Mouse (Mus musculus) frontal cortex, postnatal 10 days (tissue): Measurements from ENCODE around the gene Gm21987.

Experiments
- DNase-seq, 2 experiments: peaks; one replicate each; pipeline ENCODE4 v3.0.0; 2022; ENCODE audit warnings: low spot score in 2 of 2, mixed read lengths in 1 of 2

Gene Gm21987

DNA sequence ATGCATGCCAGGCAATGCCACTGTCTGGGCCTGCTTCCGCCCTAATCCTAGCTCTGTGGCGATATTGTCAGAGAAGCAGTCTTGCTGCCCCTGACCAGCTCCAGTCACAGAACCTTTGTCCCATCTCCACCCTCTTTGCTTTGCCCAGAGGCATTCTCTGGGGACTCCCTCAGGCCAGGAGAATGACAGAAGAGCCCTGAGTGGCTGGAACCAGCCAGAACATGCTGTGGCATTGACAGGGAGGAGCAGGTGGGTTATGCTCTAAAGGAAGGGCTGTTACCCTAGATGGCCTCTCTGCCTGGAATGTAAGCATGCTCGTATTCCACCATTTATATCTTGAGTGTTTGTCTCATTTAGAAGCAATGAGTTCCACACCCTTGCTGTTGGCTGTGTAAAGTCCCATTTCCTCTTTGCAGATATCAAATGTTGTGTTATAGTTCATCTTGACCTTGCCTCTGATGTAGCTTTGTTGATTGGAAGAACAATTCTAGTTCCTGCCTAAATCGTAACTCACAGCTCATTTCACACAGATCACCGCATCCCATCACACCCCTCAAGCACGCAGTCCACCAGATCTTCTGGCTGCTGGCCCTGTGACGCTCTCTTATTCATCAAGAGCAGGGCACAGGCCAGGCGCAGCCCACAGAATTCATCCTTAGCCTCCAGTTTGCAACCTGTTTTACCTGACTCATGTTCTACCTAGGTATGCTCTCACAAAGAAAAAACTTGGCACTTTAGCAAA is 24.0 kb downstream of the Gm21987 start:
- DNase-seq = no peak

- DNase-seq = no peak
These were observed 25.0 kb downstream of the Gm21987 start for GRCm38 (mm10) chr16:38371705-38372296.

DNA sequence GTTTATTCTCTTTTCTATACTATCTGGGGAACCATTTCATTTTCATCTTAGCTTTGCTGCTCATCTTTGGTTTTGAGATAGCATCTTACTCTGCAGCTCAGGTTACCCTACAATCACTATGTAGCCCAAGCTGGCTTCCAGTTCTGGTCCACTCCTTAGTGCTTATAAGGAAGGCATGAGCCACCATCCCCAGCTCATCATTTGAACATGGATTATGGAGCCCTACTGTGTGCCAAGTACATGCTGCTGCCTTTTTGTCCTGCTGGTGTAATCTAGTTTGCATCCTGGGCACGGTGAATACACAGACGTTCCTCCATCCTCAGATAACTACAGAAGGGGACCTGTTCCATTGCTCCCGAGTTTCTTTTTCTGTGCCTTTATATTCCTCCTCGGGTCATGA is 26.0 kb downstream of the Gm21987 start:
- DNase-seq = no peak

GRCm38 (mm10) chr16:38373439-38373838 is 26.6 kb downstream of the Gm21987 start:
- no peak for DNase-seq

- no peak for DNase-seq
These were observed 27.1 kb downstream of the Gm21987 start for GRCm38 (mm10) chr16:38373941-38374340.

DNA sequence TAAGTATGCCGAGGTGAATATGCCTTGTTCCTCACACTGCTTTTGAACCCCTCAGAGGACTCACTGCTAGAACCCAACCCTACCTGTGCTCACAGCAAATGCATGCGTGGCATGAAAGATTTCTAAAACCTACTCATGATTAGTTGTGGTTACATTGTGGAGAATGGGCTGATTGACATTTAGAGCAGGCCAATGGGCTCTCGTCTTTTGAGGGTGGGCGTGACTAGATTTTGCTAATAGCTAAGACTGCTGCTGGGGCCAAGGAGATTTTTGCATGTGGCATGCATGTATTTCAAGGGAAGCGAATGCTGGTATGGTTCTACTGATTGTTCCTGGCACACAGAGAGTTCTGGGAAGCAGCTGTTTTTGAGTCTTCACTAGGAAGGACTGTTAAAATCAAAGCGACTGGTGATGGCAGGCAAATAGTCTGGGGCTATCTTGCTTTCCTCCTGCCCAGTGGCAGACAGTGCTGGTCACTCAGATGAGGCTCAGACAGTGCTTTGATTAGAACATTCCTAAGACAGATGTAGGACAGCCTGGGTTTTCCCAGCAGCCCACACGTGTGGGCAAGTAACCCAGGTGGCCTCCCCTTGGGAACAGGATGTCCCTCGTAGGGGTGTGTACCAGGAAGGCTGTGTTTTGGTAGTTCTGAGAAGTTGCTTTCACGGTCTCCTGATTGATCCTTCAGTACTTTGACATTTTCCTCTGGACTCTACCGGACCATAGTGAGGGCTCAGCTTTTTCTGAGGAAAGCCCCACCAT is 27.7 kb downstream of the Gm21987 start:
- no peak for DNase-seq

DNA sequence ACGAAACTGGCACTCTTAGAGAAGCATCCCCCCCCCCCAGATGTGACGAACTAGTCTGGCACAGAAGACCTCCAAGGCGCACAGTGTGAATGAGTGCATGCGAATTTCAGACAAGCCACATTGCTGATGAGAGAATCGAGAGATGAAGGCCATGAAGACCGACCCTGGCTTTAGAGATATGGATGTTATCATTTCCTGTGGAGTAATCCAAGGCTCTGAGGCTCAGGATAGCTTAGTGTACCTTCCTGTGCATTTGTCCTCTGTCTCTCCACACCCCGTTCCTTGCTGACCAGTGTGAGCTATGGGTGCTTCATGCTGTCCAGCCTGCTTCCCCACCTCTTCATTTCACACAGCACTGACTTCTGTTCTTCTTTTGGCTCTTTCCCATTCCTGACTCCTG is 28.3 kb downstream of the Gm21987 start:
- DNase-seq = no peak

DNA sequence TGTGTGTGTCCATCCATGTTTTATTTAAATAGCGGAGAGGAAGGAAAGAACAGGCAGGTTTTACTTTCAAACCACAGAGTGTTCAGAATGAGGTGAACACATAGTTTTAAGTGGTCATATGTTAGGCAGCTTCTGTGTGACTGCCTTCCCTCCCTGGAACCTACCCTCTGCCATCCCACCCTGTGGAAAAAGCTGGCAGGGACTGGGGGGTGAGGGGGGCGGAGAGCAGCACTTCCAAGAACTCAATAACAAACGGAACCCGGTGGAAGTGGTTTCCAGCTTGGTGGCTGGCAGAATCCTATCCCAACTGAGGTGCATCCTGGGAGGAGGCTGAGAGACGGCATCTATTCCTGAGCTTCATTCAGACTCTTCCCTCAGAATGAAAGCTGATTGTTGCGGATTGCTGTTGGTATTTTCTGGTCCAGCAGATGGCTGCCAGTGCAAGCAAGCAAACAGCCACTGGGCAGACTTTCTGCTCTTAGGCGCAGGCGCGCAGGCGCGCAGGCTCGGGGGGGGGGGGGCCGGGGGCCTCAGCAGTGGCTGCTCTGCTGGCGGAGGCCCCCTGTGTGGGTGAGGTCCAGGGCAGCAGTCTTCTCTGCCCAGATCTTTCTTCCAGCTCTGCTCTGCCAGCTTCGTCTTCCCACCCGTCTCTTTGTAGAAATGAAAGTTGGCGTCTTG is 29.5 kb downstream of the Gm21987 start:
- peak; percentile 28 to 48 for DNase-seq

- DNase-seq = no peak
These were observed 30.0 kb downstream of the Gm21987 start for GRCm38 (mm10) chr16:38376841-38377249.

GRCm38 (mm10) chr16:38377546-38377945 is 30.7 kb downstream of the Gm21987 start:
- DNase-seq = no peak

DNA sequence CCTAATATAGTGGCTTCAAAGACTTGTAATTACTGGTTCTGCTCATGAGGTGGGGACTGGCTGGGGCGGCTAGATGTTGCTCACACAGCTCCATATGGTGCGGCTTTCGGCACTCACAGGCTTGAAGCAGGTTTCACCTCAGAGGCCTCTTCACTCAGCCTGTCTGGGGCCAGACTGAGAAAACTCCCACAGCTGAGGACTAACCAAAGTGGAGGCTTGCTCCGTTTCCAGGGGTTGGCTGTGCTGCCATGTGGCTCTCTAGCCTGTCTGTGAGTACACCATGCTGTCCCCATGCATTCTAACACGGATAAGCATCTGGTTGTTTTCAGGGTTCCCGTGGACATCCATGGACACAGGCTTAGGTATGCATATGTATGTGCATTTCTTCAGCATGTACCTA is 31.8 kb downstream of the Gm21987 start:
- no peak for DNase-seq

DNA sequence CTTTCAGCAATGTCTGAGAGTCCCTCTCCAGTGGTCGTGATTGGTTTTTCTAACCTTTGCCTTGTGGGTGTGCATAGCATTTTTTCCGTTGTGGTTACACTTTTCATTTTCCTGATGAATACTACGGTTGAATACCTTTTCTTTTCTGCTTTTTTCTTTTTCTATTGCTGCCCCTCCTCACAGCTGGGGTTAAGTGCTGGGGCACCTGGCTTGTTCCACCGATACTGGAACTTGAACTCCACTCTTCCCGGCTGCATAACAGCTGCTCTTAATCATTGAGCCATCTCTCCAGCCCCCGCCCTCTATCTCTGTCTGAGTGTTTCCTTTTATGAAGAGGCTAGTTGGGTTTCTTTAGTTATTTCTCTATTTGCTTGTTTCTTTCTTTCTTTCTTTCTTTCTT is 32.2 kb downstream of the Gm21987 start:
- no peak for DNase-seq

DNA sequence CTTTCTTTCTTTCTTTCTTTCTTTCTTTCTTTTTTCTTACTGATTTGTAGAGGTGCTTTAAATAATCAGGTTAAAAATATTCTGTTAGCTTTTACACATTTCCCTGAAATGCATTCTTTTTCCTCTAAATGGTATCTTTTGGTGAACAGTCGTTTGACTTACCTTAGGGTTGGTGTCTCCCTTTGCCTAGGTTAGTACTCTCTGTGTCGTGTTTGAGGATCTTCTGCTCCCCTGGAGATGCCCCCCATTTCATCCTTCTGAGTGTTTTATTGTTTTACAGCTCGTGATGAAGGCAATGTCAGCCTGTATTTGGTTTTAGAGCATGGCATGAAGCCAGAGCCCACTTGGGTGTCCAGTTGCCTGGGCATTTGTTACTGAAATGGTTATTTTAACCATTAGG is 32.7 kb downstream of the Gm21987 start:
- no peak for DNase-seq

DNA sequence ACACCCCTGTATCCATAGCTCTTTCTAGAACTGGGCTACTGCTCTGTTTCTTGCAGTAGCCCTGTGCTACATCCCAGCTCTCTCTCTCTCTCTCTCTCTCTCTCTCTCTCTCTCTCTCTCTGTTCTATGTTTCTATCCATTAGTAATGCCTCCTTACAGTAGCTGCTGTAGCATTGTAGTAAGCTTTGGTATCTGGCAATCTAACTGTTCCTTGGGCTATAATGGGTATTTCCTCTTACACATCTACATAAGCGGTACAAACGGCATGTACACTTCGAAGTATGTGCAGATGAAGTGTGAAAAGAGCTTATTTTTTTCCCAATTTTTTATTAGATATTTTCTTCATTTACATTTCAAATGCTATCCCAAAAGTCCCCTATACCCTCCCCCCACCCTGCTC is 33.1 kb downstream of the Gm21987 start:
- DNase-seq = no peak

DNA sequence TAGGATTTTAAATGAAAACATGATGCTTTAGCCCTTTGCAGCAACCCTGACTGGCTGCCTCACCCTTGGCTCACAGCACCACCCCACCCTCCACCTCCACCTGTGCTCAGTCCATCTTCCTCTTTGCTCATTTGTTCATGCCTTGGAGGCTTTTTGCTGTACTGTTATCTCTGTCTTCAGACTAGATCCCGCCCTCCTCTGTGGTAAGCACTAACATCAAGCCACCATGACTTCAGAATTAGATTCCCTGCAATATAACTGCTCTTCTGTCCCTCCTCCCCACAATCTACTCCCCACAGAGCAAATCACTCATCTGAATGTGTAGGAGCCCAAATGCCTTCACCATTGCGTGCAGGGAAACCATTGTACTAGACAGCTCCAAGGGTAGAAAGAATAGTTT is 36.8 kb downstream of the Gm21987 start:
- no peak for DNase-seq

DNA sequence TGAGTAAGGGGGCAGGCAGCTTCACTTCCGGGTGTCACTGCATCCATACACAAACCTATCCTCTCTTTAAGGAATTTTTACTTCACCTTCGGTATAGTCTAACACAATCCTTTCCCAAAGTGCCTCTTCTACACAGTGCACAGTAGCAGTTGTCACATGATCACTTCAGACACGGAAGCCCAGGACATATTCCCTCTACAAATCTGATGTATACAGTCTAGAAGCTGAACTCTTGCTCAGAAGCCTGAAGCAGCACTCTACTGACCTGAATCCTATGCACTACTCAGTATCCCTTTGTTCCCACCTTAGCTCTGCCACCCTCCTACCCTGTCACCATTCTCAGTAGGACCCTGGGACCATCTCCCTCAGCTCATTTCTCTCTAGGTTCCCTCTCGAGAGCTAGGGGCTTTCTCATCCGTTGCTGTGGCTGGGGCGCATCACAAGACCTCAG is 38.4 kb downstream of the Gm21987 start:
- no peak for DNase-seq

- DNase-seq = no peak
These were observed 38.9 kb downstream of the Gm21987 start for GRCm38 (mm10) chr16:38385700-38386099.

GRCm38 (mm10) chr16:38387389-38387788 is 40.5 kb downstream of the Gm21987 start:
- DNase-seq = no peak

GRCm38 (mm10) chr16:38388757-38389156 is 41.9 kb downstream of the Gm21987 start:
- no peak for DNase-seq

GRCm38 (mm10) chr16:38389284-38389893 is 42.5 kb downstream of the Gm21987 start:
- DNase-seq = no peak

DNA sequence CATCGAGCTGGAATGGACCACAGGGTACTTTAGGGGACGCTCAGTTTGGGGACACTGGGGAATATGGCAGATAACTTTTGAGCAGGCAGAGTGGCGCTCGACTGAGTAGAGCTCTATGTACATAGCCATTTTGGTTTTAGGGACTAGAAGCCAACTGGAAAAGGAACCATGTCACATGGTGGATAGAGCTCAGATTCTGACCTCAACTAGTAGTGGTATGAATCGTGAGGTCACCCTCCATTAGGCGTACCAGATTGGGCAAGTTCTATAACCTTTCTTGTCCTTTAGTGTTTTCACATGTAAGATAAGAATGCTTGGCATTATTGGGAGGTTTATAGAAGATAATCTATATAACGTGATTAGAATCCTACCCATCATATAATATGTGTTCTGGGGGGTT is 43.5 kb downstream of the Gm21987 start:
- no peak for DNase-seq
